Mouse (Mus musculus) lung, adult 18-20 months (tissue): ENCODE measurements around the gene Tspan5.

ENCODE experiments used
- DNase-seq, 2 experiments: peaks; one replicate each; pipeline ENCODE4 v3.0.0; 2022; ENCODE audit warnings: mixed read lengths in 2 of 2

Tspan5 gene

GRCm38 (mm10) chr3:138852982-138853689 is 111.1 kb downstream of the Tspan5 start:
- no peak for DNase-seq

DNA sequence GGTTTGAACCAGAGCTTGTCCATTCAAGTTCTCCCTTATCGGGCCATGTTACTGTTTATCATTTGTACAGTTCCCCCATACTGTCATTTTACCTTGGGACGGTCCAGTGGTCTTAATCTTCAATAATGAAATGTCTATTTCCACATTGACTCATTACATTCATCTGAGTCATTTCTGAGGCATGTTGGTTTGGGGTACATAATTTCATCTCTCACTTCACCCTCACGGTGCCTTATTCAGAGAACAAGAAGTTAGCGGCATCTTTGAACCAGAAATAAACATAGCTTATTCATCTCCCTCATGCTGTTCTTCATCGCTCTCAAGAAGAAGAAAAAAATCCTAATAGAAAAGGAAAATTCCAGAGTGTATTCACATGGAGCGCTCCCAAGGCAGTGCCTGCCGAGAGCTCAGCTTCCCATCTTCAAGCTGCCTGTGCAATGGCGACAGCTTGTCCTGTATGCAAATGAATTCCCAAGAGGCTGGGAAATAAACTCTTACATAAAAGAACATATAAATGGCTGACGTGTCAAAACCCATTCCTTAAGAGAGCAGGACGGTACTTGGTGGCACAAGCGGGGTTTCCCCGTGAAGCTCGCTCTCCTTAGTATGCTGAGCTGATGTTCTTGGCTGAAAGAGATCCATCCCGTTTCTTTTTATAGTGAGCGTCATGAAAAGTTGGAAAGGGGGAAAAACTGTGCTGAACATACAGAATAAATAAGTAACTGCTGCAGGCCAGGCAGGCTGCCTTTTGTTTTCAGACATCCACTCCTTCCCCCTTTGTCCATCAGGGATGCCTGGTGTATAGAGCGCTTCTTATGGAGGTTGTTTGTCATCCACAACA is 112.2 kb downstream of the Tspan5 start:
- DNase-seq, result no peak

GRCm38 (mm10) chr3:138855387-138855786 is 113.4 kb downstream of the Tspan5 start:
- DNase-seq, result no peak

DNA sequence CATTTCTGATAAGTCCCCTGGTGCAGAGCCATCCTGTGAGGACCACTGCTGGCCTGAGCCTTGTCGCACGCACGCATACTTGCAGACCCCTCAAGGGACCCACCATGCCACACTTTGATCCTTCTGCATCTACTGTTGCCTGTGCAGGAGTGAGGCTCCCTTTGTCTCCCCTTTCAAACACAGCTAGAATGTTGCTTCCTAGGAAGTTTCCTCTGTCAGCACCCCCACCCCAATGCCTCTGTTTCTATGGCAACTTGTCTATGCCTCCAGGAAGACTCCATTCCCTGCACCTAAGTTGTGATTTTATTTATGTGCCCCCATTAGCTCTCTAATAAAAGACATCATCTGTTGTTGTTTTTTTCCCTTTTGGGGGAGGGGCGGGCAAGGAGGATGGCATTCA is 115.0 kb downstream of the Tspan5 start:
- no peak for DNase-seq

DNA sequence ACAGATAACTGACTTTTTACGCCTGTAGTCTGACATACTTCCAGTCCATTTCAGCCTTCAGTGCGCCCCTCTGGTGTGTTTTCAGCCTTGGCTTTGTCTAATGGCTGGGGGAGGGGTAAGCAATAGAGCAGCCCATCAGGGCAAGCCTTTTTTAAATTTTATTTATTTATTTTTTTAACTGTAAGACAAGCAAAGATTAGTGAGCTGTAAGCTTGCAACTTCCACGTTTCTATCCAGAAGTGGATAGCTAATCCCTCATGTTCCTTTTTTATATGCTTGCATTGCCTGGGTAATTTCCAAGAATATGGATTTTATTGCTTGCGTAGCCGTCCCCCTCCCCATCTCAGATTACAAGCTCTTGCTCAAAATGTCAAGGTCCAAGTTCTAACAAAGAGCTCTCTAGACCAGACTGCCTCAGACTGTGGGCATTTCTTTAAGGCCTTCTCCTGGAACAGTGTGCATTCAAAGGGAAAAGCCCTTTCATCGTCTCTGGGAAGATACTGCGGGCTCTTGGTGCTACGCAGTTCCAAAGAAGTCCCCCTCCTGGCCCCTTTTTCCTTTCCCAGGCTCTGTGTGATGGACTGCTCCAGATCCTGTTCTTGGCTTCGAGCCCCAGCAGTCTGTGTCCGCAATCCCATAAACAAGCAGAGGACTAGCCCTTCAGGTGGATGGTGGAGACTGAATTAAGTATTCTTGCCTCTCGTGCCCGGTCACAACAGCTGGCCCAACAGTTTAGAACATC is 116.0 kb downstream of the Tspan5 start:
- no peak for DNase-seq

GRCm38 (mm10) chr3:138858649-138859048 is 116.7 kb downstream of the Tspan5 start:
- DNase-seq, result no peak

GRCm38 (mm10) chr3:138859166-138859565 is 117.2 kb downstream of the Tspan5 start:
- no peak for DNase-seq

DNA sequence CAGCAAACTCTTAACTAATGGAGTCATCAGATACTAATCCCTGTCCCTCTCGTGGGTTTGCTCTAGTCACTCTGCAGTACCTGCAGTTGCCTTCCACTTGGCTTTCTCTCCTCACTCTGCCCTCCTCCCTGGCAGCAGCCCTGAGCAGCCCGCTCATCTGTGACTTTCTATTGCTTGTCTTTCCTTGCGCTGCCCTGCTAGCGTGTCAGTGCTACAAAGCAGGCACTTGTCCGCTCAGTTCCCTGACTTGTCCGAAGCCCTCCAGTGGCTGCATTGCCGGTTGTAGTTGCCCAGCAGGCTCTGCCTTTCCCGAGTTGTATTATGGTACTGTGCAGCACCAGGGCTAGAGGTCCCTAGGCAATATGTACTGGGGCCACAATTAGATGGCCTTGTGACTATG is 117.7 kb downstream of the Tspan5 start:
- no peak for DNase-seq

DNA sequence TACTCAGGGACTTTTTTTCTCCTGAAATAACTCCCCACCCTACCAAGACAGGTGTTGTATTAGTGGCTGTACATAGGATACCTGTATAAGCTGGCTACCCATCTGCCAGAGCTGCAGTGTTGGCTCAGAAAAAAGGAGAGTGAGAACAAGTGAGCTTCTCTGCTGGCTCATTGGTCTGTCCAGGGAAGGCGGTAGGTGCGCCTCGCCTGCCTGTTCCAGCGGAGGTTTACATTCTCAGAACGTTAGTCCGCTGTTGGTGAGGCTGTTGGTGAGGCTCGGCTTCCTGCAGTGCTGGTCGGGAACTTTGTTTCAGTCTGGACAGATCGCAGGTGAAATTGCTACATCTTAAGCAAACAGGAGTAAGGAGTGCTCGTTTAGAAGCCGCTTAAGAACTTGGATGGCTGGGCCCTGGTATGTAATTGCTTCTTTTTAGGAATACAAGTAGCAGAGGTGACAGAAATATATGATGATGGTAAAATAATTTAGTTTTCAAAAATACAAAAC is 118.3 kb downstream of the Tspan5 start:
- no peak for DNase-seq

DNA sequence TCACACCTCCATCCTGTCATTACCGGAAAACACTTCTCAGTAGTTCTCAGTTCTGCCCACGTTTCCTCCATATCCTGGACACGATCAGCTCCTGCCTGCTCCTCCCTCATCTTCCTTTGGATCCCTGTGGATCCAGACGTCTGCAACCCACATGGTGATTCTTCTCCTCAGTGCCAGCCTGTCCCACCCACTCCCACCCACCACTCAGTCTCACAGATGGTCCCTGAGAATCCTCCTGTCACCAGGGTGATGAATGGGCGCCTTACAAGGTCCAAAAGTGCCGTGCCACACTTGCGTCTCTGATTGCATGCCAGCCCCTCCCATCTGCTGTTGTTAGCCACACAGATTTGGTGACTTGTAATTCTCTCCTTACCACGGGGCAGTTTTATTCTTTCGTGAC is 119.0 kb downstream of the Tspan5 start:
- DNase-seq, result no peak

DNA sequence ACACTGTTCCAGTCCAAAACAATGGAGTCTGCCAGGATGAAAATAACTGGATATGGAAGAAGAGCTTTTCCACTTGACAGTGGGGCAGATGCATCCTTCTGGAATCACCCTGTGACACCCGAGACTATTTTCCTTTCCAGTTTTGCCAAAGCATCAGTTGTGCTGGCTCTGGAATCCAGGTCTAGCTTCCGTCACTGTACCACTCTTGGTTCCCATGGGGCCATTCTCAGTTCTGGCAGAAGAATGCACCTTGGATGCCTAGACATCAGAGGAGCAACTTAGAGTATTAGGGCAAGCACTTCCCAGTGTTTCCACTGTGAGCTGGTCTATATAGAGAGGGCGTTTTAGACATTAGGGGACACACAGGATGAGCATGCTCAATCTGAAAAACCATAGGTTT is 119.6 kb downstream of the Tspan5 start:
- no peak for DNase-seq

DNA sequence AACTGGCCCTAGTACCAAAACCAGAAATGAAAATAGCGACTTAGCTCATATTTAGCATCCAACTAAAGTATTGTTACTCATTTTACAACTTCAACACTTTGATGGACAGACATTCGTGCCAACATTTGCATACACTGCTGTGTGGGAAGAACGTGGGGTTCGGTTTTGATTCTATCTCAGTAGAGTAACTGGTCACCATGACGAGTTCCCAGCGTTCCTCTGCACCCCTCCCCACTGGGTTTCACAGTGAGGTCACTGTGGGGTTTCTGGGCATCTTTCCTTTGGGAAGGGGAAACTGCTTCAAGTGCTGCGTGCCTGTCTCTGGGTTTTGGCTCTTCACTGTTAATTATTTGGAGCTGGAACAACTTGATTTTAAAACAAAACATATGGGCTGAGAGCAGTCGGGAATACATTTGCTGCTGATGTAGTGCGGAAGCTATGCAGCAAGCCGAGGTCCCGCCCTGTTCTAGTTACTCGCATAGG is 122.2 kb downstream of the Tspan5 start:
- DNase-seq, result no peak

DNA sequence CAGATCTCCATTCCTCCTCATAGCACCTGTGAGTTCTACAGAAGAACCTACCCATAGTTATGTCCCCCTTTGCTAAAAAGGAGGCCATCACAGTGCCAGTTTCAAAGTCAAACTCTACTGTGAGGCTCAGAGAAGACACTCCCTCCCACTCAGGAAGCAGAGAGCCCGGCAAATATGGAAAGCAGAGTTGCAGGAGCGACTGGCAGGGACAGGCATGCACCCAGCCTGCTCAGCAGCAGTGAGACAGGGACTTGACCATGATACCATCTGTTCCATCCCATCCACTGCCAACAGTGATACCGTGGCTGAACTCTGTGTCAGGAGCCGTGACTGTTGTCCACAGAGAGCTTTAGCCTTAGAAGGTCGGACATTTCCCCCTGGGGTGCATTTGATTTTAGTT is 123.3 kb downstream of the Tspan5 start:
- DNase-seq, result no peak

DNA sequence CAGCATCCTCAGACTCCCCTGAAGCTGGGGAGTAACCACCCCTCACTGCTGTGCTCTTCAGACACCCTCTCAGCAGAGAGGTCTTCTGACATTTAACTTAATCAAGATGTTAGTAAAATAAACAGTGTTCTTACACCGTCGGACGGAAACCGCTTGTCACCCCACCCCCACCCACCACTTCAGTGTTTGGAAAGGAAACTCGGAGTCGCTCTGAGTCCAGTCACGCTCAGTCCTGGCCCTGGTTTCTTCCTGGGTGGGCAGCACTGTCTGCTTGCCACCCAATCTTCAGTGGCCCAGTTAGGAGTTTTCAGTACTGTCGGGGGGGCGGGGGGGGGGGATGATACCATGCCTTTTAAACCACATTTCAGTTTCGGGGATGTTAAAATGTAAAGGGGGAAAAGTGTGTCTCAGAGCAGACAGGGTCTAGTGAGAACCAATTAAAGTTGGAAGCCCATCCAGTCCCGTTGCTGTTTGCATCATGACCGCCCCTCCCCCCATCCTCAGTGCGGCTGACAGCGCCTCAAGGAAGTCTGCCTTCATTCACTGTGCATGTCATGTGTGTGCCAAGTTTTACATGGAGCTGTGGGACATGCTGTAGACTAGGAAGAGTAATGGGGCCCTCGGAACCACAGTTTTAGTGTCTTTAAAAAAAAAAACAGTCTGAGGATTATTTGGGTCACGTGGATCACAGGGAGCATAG is 125.3 kb downstream of the Tspan5 start:
- no peak for DNase-seq

DNA sequence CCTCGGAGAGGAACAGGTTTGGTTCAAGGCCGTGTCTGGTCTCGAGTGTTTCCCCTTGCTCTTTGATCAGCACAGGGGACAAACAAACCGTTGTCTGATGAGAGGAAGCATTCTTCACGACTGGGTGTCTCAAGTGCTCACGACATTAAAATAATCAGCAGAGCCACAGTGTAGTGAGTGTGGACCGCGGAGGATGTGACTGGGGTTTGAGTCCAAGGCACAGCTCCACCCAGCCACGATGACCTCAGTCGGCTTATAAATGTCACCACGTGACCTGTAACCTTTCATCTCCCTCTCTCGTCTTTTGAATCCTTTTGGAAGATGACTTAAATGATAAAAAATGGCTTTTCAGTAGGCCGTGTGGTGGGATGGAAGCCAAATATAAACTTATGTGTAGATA is 126.4 kb downstream of the Tspan5 start:
- no peak for DNase-seq

- DNase-seq, result no peak
These were observed 133.3 kb downstream of the Tspan5 start for GRCm38 (mm10) chr3:138875282-138875681.

DNA sequence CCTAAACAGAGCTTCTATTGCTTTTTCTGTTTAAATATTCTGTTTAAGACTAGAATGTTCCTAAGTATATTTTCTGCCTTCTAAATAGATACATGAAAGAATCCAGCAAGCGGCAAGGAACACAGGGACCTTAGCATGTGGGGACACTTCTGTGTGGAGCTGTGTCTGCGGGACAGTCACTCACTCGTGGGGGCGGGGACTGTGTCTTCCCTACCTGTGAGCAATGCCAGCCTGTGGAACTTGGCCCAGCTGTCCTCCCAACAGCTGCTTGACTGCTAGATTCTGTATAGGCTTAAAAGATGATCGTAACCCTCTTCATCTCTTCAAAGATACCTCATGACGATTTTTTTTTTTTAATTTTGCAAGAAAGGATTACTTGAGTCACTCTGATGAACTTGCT is 133.9 kb downstream of the Tspan5 start:
- no peak for DNase-seq

DNA sequence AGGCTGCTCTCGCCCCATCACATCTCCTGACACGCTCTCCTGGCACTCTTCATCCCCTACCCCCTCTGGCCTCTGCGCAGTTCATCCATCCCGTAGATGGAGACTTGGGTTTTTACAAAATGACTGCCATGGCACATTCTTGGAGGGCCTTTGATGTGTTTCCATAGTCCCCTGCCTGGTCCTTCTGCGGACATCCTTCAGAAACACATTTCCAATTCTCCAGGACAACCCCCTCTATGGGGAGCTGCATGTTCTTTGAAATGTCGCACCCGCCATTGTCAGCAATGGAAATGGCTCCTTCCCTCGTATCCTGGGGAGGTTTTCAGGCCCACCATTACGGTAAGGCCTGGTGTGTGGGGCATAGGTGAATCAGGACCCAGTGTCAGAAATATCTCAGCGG is 134.4 kb downstream of the Tspan5 start:
- DNase-seq, result no peak

- DNase-seq, result peak; percentile 46 to 47
These were observed 135.0 kb downstream of the Tspan5 start for GRCm38 (mm10) chr3:138876931-138877361.

DNA sequence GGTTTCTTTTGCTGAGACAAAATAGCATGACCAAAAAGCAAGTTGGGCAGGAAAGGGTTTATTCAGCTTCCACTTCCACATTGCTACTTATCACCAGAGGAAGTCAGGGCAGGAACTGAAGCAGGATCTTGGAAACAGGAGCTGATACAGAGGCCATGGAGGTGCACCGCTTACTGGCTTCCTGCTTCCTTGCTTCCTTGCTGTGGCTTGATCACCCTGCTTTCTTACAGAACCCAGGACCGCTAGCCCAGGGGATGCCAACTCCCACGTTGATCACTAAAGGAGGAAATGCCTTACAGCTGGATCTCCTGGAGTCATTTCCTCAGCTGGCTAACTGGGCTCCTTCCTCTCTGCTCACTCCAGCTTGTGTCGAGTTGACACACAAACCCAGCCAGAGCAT is 135.7 kb downstream of the Tspan5 start:
- DNase-seq, result no peak

GRCm38 (mm10) chr3:138880999-138881724 is 139.2 kb downstream of the Tspan5 start:
- no peak for DNase-seq
